Mouse (Mus musculus) spleen, adult 10 weeks (tissue): ENCODE measurements around the gene Ppfibp2. TPM values are rescaled to one million over a fixed set of nuclear protein-coding genes. Genes with fewer than 3 reads are reported as not detected.

ENCODE experiments used
- polyA plus RNA-seq: library from polyadenylated mRNA; stranded (reverse); fragments of 350-450 nt; fragmentation: Illumina TruSeq; extraction: RNeasy Lipid Tissue Mini Kit (QIAGEN cat#74804); gene quantifications from one replicate; pipeline ENCODE4 v1.2.3, GENCODE M21; 2015; ENCODE audit warnings: low replicate concordance; ENCODE audit not compliant: insufficient read depth

Gene Ppfibp2
- 18.0 TPM for polyA plus RNA-seq

GRCm38 (mm10) chr7:107594857-107595402 is at the start of gene Ppfibp2:
TSS of gene Ppfibp2 (plus strand) at chr7:107595207.

GRCm38 (mm10) chr7:107567261-107567671 is 27.7 kb upstream of the Ppfibp2 start, which contains the start of gene Olfml1:
TSS of gene Olfml1 (plus strand) at chr7:107567446.

GRCm38 (mm10) chr7:107625061-107625460 is 30.1 kb downstream of the Ppfibp2 start, which contains the start of gene 5330417H12Rik:
TSS of gene 5330417H12Rik (minus strand) at chr7:107625161.

GRCm38 (mm10) chr7:107757308-107758151 is 162.5 kb downstream of the Ppfibp2 start, which contains the start of gene Cyb5r2:
TSS of gene Cyb5r2 (minus strand) at chr7:107758032.

Other genes with a start within 250 kb of the Ppfibp2 start
- gene Syt9, start 224.5 kb upstream of the Ppfibp2 start, polyA plus RNA-seq: not detected
- 11.1 TPM for gene Olfml1, start 27.8 kb upstream of the Ppfibp2 start, polyA plus RNA-seq
- not detected for gene 5330417H12Rik, start 30.0 kb downstream of the Ppfibp2 start, polyA plus RNA-seq
- not detected for gene Cyb5r2, start 162.8 kb downstream of the Ppfibp2 start, polyA plus RNA-seq
- not detected for gene Ovch2, start 206.0 kb downstream of the Ppfibp2 start, polyA plus RNA-seq
- gene Olfr467, start 217.1 kb downstream of the Ppfibp2 start, polyA plus RNA-seq: not detected
- gene Olfr469, start 230.3 kb downstream of the Ppfibp2 start, polyA plus RNA-seq: not detected